Mouse (Mus musculus) liver, postnatal 0 days (tissue): ENCODE measurements around the gene Zfp775. TPM values are rescaled to one million over a fixed set of nuclear protein-coding genes. Genes with fewer than 3 reads are reported as not detected.
A peak's percentile ranks its signal among the peaks of the same experiment; 100 is the strongest.
"Not testable (repeated sequence)": the region's sequence is repeated elsewhere in the genome, so short reads cannot be mapped to it uniquely, and the experiment has no call there.

Source experiments
- ATAC-seq: fragments of 200-750 bp; cut with Nextera tagmentation; 2 replicates; pipeline ENCODE4 v1.8.0; 2017; ENCODE audit warnings: mild to moderate bottlenecking, moderate library complexity
- DNase-seq: peaks from one replicate; pipeline ENCODE4 v3.0.0-alpha.2; 2016
- H3K27ac ChIP-seq: fragments of 300-500 bp; sonication (generic); 2 replicates; pipeline ENCODE4 v1.5.1; 2014; ENCODE audit warnings: antibody characterized with exemption, moderate library complexity, mild to moderate bottlenecking, low read depth
- H3K27me3 ChIP-seq: fragments of 300-500 bp; sonication (generic); 2 replicates; pipeline ENCODE4 v1.6.1; 2014; ENCODE audit warnings: low read length, control low read depth, mixed read lengths; ENCODE audit not compliant: insufficient read depth
- H3K36me3 ChIP-seq: fragments of 300-500 bp; sonication (generic); replicated peaks from 2 replicates; pipeline ENCODE4 v1.6.1; 2014; ENCODE audit warnings: mild to moderate bottlenecking, control low read depth, low read length, moderate library complexity, mixed read lengths; ENCODE audit not compliant: insufficient read depth
- H3K4me1 ChIP-seq: fragments of 300-500 bp; sonication (generic); 2 replicates; pipeline ENCODE4 v1.6.1; 2014; ENCODE audit warnings: antibody characterized with exemption, mild to moderate bottlenecking, control low read depth; ENCODE audit not compliant: insufficient read depth
- H3K4me2 ChIP-seq: fragments of 300-500 bp; sonication (generic); 2 replicates; pipeline ENCODE4 v1.6.1; 2014; ENCODE audit warnings: low read depth, mild to moderate bottlenecking, low read length, moderate library complexity, mixed read lengths
- H3K4me3 ChIP-seq: fragments of 300-500 bp; sonication (generic); 2 replicates; pipeline ENCODE4 v1.5.1; 2014; ENCODE audit warnings: low read depth, low read length
- H3K9ac ChIP-seq: fragments of 300-500 bp; sonication (generic); replicated peaks from 2 replicates; pipeline ENCODE4 v1.6.1; 2014; ENCODE audit warnings: mild to moderate bottlenecking, moderate library complexity
- H3K9me3 ChIP-seq: fragments of 300-500 bp; sonication (generic); 2 replicates; pipeline ENCODE4 v1.6.1; 2016; ENCODE audit warnings: mild to moderate bottlenecking, control low read depth, low read length, mixed read lengths
- CTCF ChIP-seq: sonication (generic); IDR thresholded peaks from 2 replicates; pipeline ENCODE4 v1.5.1; 2016; ENCODE audit warnings: antibody characterized with exemption, low read depth
- EP300 ChIP-seq: IDR thresholded peaks from 2 replicates; pipeline ENCODE4 v1.6.1; 2016; ENCODE audit warnings: antibody characterized with exemption, low read depth, mild to moderate bottlenecking
- WGBS: fragments of 180-500 bp; shearing (Covaris S2); extraction: QIAGEN DNeasy Blood & Tissue Kit; methylation state at CpG from one replicate; pipeline ENCODE4 v1.1.7; 2014; ENCODE audit not compliant: insufficient replicate concordance; 5-methylcytosine and 5-hydroxymethylcytosine counted together
- polyA plus RNA-seq: library from polyadenylated mRNA; unstranded; fragments of >200 nt; fragmentation: Nextera tagmentation; extraction: Ambion mirVana; gene quantifications from 2 replicates; pipeline ENCODE4 v1.2.1, GENCODE M21; 2015

The Zfp775 gene
- polyA plus RNA-seq, 1 experiment from 2014 or later: 0.93 TPM

- DNase-seq (no peak), ATAC-seq (peak; percentile 56)
- Histone ChIP-seq H3K4me1 (no peaks in the 10 kb centered on the region), H3K4me3 (no peak overlapping the region), H3K9ac (no peak overlapping the region), H3K36me3 (no peaks in the 10 kb centered on the region; the same call in 1 of the 2 replicates), H3K4me2 (no peak overlapping the region), H3K27ac (no peak overlapping the region), H3K9me3 (no peaks in the 10 kb centered on the region), H3K27me3 (no peaks in the 10 kb centered on the region)
- no peak for TF ChIP-seq EP300
- TF ChIP-seq CTCF: no peak
- WGBS: 39% methylated on average over 5 of the region's 7 CpGs
These were observed 7.6 kb downstream of the Zfp775 start for GRCm38 (mm10) chr6:48609512-48609911.

- no peak overlapping the region for H3K4me3 ChIP-seq
- no peaks in the 10 kb centered on the region for H3K4me1 ChIP-seq
- WGBS: 66% methylated on average over 3 of the region's 3 CpGs
- H3K27me3 ChIP-seq: no peaks in the 10 kb centered on the region
- no peak overlapping the region for H3K4me2 ChIP-seq
- H3K36me3 ChIP-seq: no peaks in the 10 kb centered on the region; the same call in 1 of the 2 replicates
- no peak overlapping the region for H3K27ac ChIP-seq
- no peak for DNase-seq
- no peak overlapping the region for H3K9ac ChIP-seq
- no peaks in the 10 kb centered on the region for H3K9me3 ChIP-seq
- no peak for ATAC-seq
- no peak for TF ChIP-seq EP300
- no peak for TF ChIP-seq CTCF
These were observed 8.8 kb downstream of the Zfp775 start for GRCm38 (mm10) chr6:48610657-48611056.

- TF ChIP-seq CTCF: no peak
- TF ChIP-seq EP300: no peak
- Histone ChIP-seq H3K9me3 (no peaks in the 10 kb centered on the region), H3K9ac (no peak overlapping the region), H3K4me2 (no peak overlapping the region), H3K4me3 (no peak overlapping the region), H3K4me1 (no peaks in the 10 kb centered on the region), H3K27ac (no peak overlapping the region), H3K27me3 (no peaks in the 10 kb centered on the region), H3K36me3 (no peaks in the 10 kb centered on the region; the same call in 1 of the 2 replicates)
- DNase-seq (no peak), ATAC-seq (no peak)
- WGBS: 73% methylated on average over 4 of the region's 4 CpGs
These were observed 11.6 kb downstream of the Zfp775 start for GRCm38 (mm10) chr6:48613464-48613863.

- DNase-seq (no peak), ATAC-seq (no peak)
- 63% methylated on average over 5 of the region's 5 CpGs for WGBS
- Histone ChIP-seq H3K9ac (no peak overlapping the region), H3K4me3 (no peak overlapping the region), H3K9me3 (no peaks in the 10 kb centered on the region), H3K4me2 (no peak overlapping the region), H3K27me3 (no peaks in the 10 kb centered on the region), H3K36me3 (peaks cover 8% of the 10 kb centered on the region), H3K4me1 (no peaks in the 10 kb centered on the region), H3K27ac (no peak overlapping the region)
- no peak for TF ChIP-seq EP300
- no peak for TF ChIP-seq CTCF
These were observed 12.9 kb downstream of the Zfp775 start for GRCm38 (mm10) chr6:48614756-48615155.

- Histone ChIP-seq H3K9ac (no peak overlapping the region), H3K4me2 (no peak overlapping the region), H3K4me3 (no peak overlapping the region), H3K9me3 (no peaks in the 10 kb centered on the region), H3K36me3 (peaks cover 19% of the 10 kb centered on the region), H3K27me3 (no peaks in the 10 kb centered on the region), H3K4me1 (no peaks in the 10 kb centered on the region), H3K27ac (no peak overlapping the region)
- no peak for TF ChIP-seq CTCF
- TF ChIP-seq EP300: no peak
- DNase-seq: no peak
- WGBS: 91% methylated on average over 30 of the region's 30 CpGs
- no peak for ATAC-seq
These were observed 18.2 kb downstream of the Zfp775 start for GRCm38 (mm10) chr6:48620031-48620430.

GRCm38 (mm10) chr6:48622186-48622843 is 20.5 kb downstream of the Zfp775 start:
- H3K36me3 ChIP-seq: peaks cover 19% of the 10 kb centered on the region
- 81% methylated on average over 8 of the region's 8 CpGs for WGBS
- H3K4me3 ChIP-seq, H3K9me3 ChIP-seq, ATAC-seq, H3K4me2 ChIP-seq, H3K9ac ChIP-seq, H3K27ac ChIP-seq, H3K4me1 ChIP-seq, H3K27me3 ChIP-seq, DNase-seq: not testable (repeated sequence)

- no peaks in the 10 kb centered on the region for H3K9me3 ChIP-seq
- H3K4me2 ChIP-seq: no peak overlapping the region
- H3K4me3 ChIP-seq: no peak overlapping the region
- peaks cover 11% of the 10 kb centered on the region for H3K27me3 ChIP-seq
- TF ChIP-seq CTCF (no peak), EP300 (no peak)
- H3K27ac ChIP-seq: no peak overlapping the region
- DNase-seq (no peak), ATAC-seq (no peak)
- peaks cover 19% of the 10 kb centered on the region for H3K36me3 ChIP-seq
- H3K4me1 ChIP-seq: peaks cover 8% of the 10 kb centered on the region
- no peak overlapping the region for H3K9ac ChIP-seq
- WGBS: 83% methylated on average over 1 of the region's 1 CpGs
These were observed 21.6 kb downstream of the Zfp775 start for GRCm38 (mm10) chr6:48623460-48623859.
